Mouse (Mus musculus) neural tube, embryonic 14.5 days (tissue): ENCODE data around the gene Morc3. TPM values are rescaled to one million over a fixed set of nuclear protein-coding genes. Genes with fewer than 3 reads are reported as not detected.
A peak's percentile ranks its signal among the peaks of the same experiment; 100 is the strongest.

ENCODE experiments used
- ATAC-seq: fragments of 200-750 bp; cut with Nextera tagmentation; 2 replicates; pipeline ENCODE4 v1.8.0; 2017; ENCODE audit warnings: low read depth, mild to moderate bottlenecking, moderate TSS enrichment, moderate library complexity
- H3K27ac ChIP-seq: fragments of 300-500 bp; sonication (generic); 2 replicates; pipeline ENCODE4 v1.5.1; 2014; ENCODE audit warnings: low read depth, mild to moderate bottlenecking, control low read depth, low read length, moderate library complexity, mixed read lengths
- H3K27me3 ChIP-seq: fragments of 300-500 bp; sonication (generic); 2 replicates; pipeline ENCODE4 v1.6.1; 2014; ENCODE audit warnings: low read length; ENCODE audit not compliant: control insufficient read depth, insufficient read depth
- H3K36me3 ChIP-seq: fragments of 300-500 bp; sonication (generic); 2 replicates; pipeline ENCODE4 v1.6.1; 2014; ENCODE audit warnings: low read length, mixed read lengths; ENCODE audit not compliant: control insufficient read depth, insufficient read depth
- H3K4me1 ChIP-seq: fragments of 300-500 bp; sonication (generic); 2 replicates; pipeline ENCODE4 v1.6.1; 2014; ENCODE audit warnings: low read length; ENCODE audit not compliant: control insufficient read depth, insufficient read depth
- H3K4me2 ChIP-seq: fragments of 300-500 bp; sonication (generic); 2 replicates; pipeline ENCODE4 v1.6.1; 2014; ENCODE audit warnings: mild to moderate bottlenecking, low read depth, low read length, control low read depth
- H3K4me3 ChIP-seq: fragments of 300-500 bp; sonication (generic); 2 replicates; pipeline ENCODE4 v1.5.1; 2014; ENCODE audit warnings: low read depth, low read length, control low read depth, mixed read lengths
- H3K9ac ChIP-seq: fragments of 300-500 bp; sonication (generic); replicated peaks from 2 replicates; pipeline ENCODE4 v1.6.1; 2014; ENCODE audit warnings: low read depth, mild to moderate bottlenecking, control low read depth, low read length, mixed read lengths
- H3K9me3 ChIP-seq: fragments of 300-500 bp; sonication (generic); 2 replicates; pipeline ENCODE4 v1.6.1; 2016; ENCODE audit warnings: low read length; ENCODE audit not compliant: control insufficient read depth
- WGBS: fragments of 180-500 bp; shearing (Covaris S2); extraction: QIAGEN DNeasy Blood & Tissue Kit; methylation state at CpG from one replicate; pipeline ENCODE4 v1.1.7; 2014; 5-methylcytosine and 5-hydroxymethylcytosine counted together
- polyA plus RNA-seq: library from polyadenylated mRNA; unstranded; fragments of >200 nt; fragmentation: Nextera tagmentation; extraction: Ambion mirVana; gene quantifications from 2 replicates; pipeline ENCODE4 v1.2.1, GENCODE M21; 2014

The Morc3 gene
- polyA plus RNA-seq, 1 experiment from 2014 or later = 39.9 TPM

DNA sequence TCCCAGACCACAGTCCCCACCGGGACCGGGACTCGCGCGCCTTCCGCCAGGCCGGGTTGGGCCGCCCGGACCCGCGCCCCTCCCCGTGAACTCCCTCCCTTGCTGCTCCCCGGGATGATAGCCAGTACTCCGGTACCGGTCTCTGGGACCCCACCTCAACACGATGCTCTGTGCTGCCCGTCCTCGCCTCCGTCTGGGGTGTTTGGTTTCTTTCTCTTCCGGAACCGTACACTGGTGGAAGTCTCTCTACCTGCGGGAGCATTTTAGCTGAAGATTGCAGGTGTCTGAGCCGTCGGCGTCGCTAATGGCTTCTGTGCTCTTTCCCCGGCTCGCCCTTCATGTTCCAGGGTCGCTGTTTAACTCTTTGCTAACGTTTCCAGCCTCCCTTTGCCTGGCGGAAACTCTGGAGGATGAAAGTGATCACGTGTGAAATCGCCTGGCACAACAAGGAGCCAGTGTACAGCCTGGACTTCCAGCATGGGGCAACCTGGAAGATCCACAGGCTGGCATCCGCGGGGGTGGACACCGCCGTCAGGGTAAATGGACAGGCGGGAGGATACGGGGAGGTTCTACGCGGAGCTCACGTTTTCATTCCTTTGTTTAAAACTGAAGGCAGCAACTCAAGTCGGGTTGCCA lies 52.3 kb downstream of the Morc3 start:
- no peak overlapping the region for H3K27ac ChIP-seq
- peak overlapping the region; percentile 29 for H3K9ac ChIP-seq
- H3K36me3 ChIP-seq = no peaks in the 10 kb centered on the region
- ATAC-seq = peak; percentile 58
- under 1% methylated on average over 43 of the region's 43 CpGs for WGBS
- H3K27me3 ChIP-seq = no peaks in the 10 kb centered on the region
- no peaks in the 10 kb centered on the region for H3K9me3 ChIP-seq
- H3K4me3 ChIP-seq = peak overlapping the region; percentile 53
- no peaks in the 10 kb centered on the region for H3K4me1 ChIP-seq
- H3K4me2 ChIP-seq = peak overlapping the region; percentile 75

DNA sequence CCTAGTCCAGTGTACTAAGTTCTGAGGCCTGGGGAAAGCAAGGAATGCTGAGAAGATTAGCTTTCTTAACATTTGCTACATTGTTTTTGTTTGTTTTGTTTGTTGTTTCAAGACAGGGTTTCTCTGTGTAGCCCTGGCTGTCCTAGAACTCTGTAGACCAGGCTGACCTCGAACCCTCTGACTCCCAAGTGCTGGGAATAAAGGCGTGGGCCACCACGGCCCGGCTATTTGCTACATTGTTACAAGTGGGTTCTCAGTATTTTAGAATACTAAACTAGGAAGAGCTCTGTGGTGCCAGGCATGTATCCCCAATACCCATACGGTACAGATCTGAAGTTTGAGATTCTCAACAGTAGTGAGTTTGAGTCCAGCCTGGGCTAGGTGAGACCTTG lies 52.8 kb downstream of the Morc3 start:
- Histone ChIP-seq H3K9me3 (no peaks in the 10 kb centered on the region), H3K36me3 (no peaks in the 10 kb centered on the region), H3K4me1 (no peaks in the 10 kb centered on the region), H3K27me3 (no peaks in the 10 kb centered on the region), H3K9ac (no peak overlapping the region), H3K4me3 (peak overlapping the region; percentile 53), H3K27ac (no peak overlapping the region), H3K4me2 (peak overlapping the region; percentile 75)
- 46% methylated on average over 5 of the region's 5 CpGs for WGBS
- ATAC-seq = no peak

DNA sequence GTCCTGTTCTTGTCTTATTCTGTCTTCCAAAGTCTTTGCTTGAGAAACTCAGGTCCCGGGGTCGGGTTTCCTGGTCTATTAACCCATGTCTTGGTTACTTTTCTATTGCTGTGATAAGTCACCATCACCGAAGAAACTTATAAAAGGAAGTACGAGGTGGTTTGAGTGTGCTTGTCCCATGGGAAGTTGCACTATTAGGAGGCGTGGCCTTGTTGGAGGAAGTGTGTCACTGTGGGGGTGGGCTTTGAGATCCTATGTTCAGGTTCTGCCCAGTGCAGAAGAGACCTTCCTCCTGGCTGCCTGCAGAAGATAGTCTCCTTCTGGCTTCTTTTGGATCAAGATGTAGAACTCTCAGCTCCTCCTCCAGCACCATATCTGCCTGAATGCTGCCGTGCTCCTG lies 56.6 kb downstream of the Morc3 start:
- no peak for ATAC-seq
- 92% methylated on average over 6 of the region's 6 CpGs for WGBS
- H3K36me3 ChIP-seq = no peaks in the 10 kb centered on the region
- H3K4me2 ChIP-seq = no peak overlapping the region
- no peak overlapping the region for H3K4me3 ChIP-seq
- H3K9me3 ChIP-seq = no peaks in the 10 kb centered on the region
- H3K9ac ChIP-seq = no peak overlapping the region
- no peaks in the 10 kb centered on the region for H3K4me1 ChIP-seq
- no peaks in the 10 kb centered on the region for H3K27me3 ChIP-seq
- no peak overlapping the region for H3K27ac ChIP-seq

DNA sequence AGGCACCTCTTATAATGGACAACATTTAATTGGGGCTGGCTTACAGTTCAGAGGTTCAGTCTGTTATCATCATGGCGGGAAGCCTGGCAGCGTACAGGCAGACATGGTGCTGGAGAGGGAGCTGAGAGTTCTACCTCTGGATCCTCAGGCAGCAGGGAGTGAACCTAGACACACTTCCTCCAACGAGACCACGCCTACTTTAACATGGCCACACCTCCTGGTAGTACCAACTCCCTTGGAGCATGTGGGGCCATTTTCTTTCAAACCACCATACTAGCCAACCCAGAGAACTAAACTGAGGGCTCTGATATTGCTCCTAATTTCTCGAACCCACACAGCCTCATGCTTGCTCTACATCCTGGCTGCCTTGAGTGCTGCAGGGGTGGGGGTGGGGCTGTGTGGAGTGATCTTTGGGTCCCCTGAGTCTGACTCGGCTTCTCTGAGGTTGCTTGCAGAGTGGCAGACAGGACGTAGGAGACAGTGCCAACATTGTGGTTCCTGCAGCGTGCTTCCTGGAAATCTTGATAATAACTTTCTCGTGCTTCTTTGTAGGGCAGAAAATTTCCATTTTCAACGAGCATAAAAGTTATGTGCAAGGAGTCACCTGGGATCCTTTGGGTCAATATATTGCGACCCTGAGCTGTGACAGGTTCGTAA lies 59.2 kb downstream of the Morc3 start:
- ATAC-seq = no peak
- Histone ChIP-seq H3K4me2 (no peak overlapping the region), H3K27me3 (no peaks in the 10 kb centered on the region), H3K4me3 (no peak overlapping the region), H3K36me3 (no peaks in the 10 kb centered on the region), H3K4me1 (no peaks in the 10 kb centered on the region), H3K9me3 (no peaks in the 10 kb centered on the region), H3K27ac (no peak overlapping the region), H3K9ac (no peak overlapping the region)
- WGBS = 92% methylated on average over 12 of the region's 12 CpGs

GRCm38 (mm10) chr16:93893285-93893684 lies 61.4 kb downstream of the Morc3 start:
- no peak overlapping the region for H3K4me2 ChIP-seq
- ATAC-seq = no peak
- no peak overlapping the region for H3K4me3 ChIP-seq
- no peaks in the 10 kb centered on the region for H3K36me3 ChIP-seq
- no peak overlapping the region for H3K9ac ChIP-seq
- H3K4me1 ChIP-seq = no peaks in the 10 kb centered on the region
- H3K27me3 ChIP-seq = no peaks in the 10 kb centered on the region
- no peaks in the 10 kb centered on the region for H3K9me3 ChIP-seq
- H3K27ac ChIP-seq = no peak overlapping the region
- 93% methylated on average over 5 of the region's 5 CpGs for WGBS

DNA sequence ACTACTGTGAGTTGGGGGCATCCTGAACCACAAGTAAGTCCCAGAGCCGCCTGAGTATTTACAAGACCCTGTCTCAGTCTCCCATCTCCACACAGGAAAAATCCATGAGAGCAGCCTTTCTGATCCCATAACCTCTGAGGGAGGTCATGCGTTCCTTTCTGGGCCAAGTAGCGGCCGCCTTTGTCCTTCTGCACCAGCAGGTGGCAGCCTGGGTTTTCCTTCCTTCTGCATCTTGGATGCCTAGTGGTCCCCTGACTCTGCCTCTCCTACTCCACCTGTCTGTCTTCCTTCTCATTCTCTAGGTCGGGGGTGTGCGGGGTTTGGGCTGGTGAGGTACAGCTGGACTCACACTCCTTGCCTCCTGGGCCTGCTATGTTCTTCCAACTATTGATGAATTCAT lies 71.1 kb downstream of the Morc3 start:
- ATAC-seq = no peak
- H3K4me3 ChIP-seq = no peak overlapping the region
- no peaks in the 10 kb centered on the region for H3K36me3 ChIP-seq
- no peak overlapping the region for H3K9ac ChIP-seq
- no peak overlapping the region for H3K4me2 ChIP-seq
- H3K27me3 ChIP-seq = no peaks in the 10 kb centered on the region
- H3K27ac ChIP-seq = no peak overlapping the region
- no peaks in the 10 kb centered on the region for H3K4me1 ChIP-seq
- no peaks in the 10 kb centered on the region for H3K9me3 ChIP-seq
- WGBS = 75% methylated on average over 6 of the region's 6 CpGs

DNA sequence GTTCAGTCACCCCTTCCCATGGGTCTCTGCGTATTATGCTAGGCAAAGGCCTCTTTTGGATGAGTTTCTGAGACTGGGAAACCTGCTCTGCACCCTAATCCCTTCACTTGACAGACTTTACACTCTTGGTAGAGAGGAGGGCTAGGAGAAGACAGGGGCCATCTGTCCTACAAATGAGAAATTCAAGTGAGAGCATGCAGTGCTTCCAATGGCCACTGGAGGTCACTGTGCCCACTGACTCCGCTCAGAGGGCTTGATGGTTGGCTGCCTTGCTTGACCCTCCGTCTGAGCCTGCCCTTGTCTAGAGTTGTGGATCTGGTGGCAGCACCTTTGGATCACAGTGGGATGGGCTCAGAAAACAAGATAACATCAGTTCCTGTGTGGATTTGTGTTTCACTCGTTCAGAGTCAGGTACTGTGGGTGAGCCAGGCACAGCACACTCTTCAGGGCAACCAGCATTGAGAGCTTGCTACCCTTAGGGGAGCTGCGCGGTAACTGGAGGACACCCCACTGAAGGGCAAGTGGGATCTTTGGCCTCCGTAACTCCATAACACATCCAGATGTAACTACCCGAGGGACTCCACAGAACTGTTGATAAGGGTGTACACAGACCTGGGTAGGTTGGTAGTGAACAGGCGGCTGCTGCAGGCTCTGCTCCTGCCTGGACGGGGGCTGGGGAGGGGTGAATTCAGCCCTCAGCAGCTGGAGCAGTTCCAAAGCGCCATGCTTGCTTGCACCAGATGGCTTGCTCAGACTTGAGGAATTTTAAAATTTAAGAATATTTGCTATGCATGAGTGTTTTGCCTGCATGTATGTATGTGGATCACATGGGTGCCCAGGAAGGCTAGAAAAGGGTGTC lies 74.5 kb downstream of the Morc3 start:
- Histone ChIP-seq H3K36me3 (no peaks in the 10 kb centered on the region), H3K4me1 (no peaks in the 10 kb centered on the region), H3K9me3 (no peaks in the 10 kb centered on the region), H3K9ac (no peak overlapping the region), H3K27me3 (no peaks in the 10 kb centered on the region), H3K4me2 (no peak overlapping the region), H3K4me3 (no peak overlapping the region), H3K27ac (no peak overlapping the region)
- WGBS = 67% methylated on average over 11 of the region's 11 CpGs
- no peak; the same call in 1 of the 2 replicates for ATAC-seq

GRCm38 (mm10) chr16:93907761-93908160 lies 75.8 kb downstream of the Morc3 start:
- Histone ChIP-seq H3K9ac (no peak overlapping the region), H3K4me2 (no peak overlapping the region), H3K27me3 (no peaks in the 10 kb centered on the region), H3K4me3 (no peak overlapping the region), H3K9me3 (no peaks in the 10 kb centered on the region), H3K4me1 (no peaks in the 10 kb centered on the region), H3K36me3 (no peaks in the 10 kb centered on the region), H3K27ac (no peak overlapping the region)
- no peak for ATAC-seq
- WGBS = 84% methylated on average over 5 of the region's 5 CpGs

- Histone ChIP-seq H3K36me3 (no peaks in the 10 kb centered on the region), H3K9me3 (no peaks in the 10 kb centered on the region), H3K9ac (no peak overlapping the region), H3K4me1 (no peaks in the 10 kb centered on the region), H3K4me2 (no peak overlapping the region), H3K27ac (no peak overlapping the region), H3K4me3 (no peak overlapping the region), H3K27me3 (no peaks in the 10 kb centered on the region)
- 96% methylated on average over 8 of the region's 8 CpGs for WGBS
- ATAC-seq = no peak
Measured at GRCm38 (mm10) chr16:93908196-93908595, 76.3 kb downstream of the Morc3 start.
